In genomic region chr1:175389250-175389649, GRCm38 (mm10) we compare ENCODE assay signal across 24 mouse cellular contexts.
DNase-seq lines count a peak whose midpoint lies in the region; ATAC-seq and TF ChIP-seq lines count a peak whose summit lies in the region.
"Had no signal": no experiment of that assay in that cellular context is flagged by ENCODE, and none has a peak within 500 bp of the region (broad histone marks: within the 10 kb centered on the region; RNA-seq: fewer than 3 reads in every experiment).

No protein-coding gene starts in this region.

- no peaks in the 10 kb centered on the region for H3K27me3 ChIP-seq in forebrain, postnatal 0 days (ENCODE audit: insufficient read depth, low read length)
- no peaks in the 10 kb centered on the region for H3K27me3 ChIP-seq in forebrain, embryonic 13.5 days
- H3K27me3 ChIP-seq: CH12.LX; embryonic facial prominence, embryonic 12.5 days; Patski had no signal

- ATAC-seq in forebrain, postnatal 0 days, result peak; percentile 34
- ATAC-seq in forebrain, embryonic 13.5 days, result no peak
- ATAC-seq: activated CD4-positive, CD25-positive, alpha-beta regulatory T cell, adult 4 months; CD4-positive, CD25-positive, alpha-beta regulatory T cell, adult 4 months; forebrain, embryonic 14.5 days; Patski had no signal

- peak; percentile 43 for DNase-seq in forebrain, postnatal 0 days
- DNase-seq in layer of hippocampus, adult 2 months (ENCODE audit: low spot score in 2 of 2), result peak in 1 of 2 experiments; percentile 31
- DNase-seq in layer of hippocampus, postnatal 25 days (ENCODE audit: extremely low spot score in 1 of 2, low spot score in 1 of 2), result no peak
- DNase-seq in left cerebral cortex, adult 2 months (ENCODE audit: extremely low spot score in 1 of 2, low spot score in 2 of 2), result no peak
- no peak for DNase-seq in left cerebral cortex, adult 9 months (ENCODE audit: low spot score in 2 of 2)
- no peak for DNase-seq in cerebellum, postnatal 10 days
- DNase-seq: adrenal gland, adult 8-10 months; adrenal gland, postnatal 14 days; adrenal gland, postnatal 36 days; B cell, adult 2 months; cerebellum, adult 11 months; cerebellum, adult 18-20 months; cerebellum, adult 8-10 months; cerebellum, adult 9-11 months; cerebellum, postnatal 25 days had no signal

- no peak for TF ChIP-seq CTCF in forebrain, postnatal 0 days (IDR thresholded peaks at IDR 0.05; ENCODE audit: low read depth)
- TF ChIP-seq CTCF in layer of hippocampus, adult 2 months (conservative IDR thresholded peaks at IDR 0.05), result no peak
- TF ChIP-seq CTCF in left cerebral cortex, adult 2 months (IDR thresholded peaks at IDR 0.05), result no peak

- H3K36me3 ChIP-seq in forebrain, postnatal 0 days (ENCODE audit: insufficient read depth), result no peaks in the 10 kb centered on the region
- no peaks in the 10 kb centered on the region for H3K36me3 ChIP-seq in forebrain, embryonic 13.5 days (ENCODE audit: poor library complexity, severe bottlenecking)
- H3K36me3 ChIP-seq: embryonic facial prominence, embryonic 10.5 days; embryonic facial prominence, embryonic 12.5 days; G1E had no signal

- no peak overlapping the region for H3K4me2 ChIP-seq in forebrain, postnatal 0 days (ENCODE audit: low read depth)
- H3K4me2 ChIP-seq in forebrain, embryonic 13.5 days, result no peak overlapping the region
- H3K4me2 ChIP-seq: embryonic facial prominence, embryonic 12.5 days had no signal

- 70% methylated on average over 5 of the region's 5 CpGs for WGBS in forebrain, postnatal 0 days
- WGBS in forebrain, embryonic 13.5 days, result 77% methylated on average over 5 of the region's 5 CpGs

- no peaks in the 10 kb centered on the region for H3K9me3 ChIP-seq in forebrain, postnatal 0 days (ENCODE audit: low read length)
- no peaks in the 10 kb centered on the region for H3K9me3 ChIP-seq in forebrain, embryonic 13.5 days (replicated peaks)
- H3K9me3 ChIP-seq: embryonic facial prominence, embryonic 10.5 days; embryonic facial prominence, embryonic 12.5 days had no signal

- H3K4me1 ChIP-seq in forebrain, postnatal 0 days (ENCODE audit: insufficient read depth), result 0 out of 2 replicates have a peak, but pooled peaks cover 6% of the 10 kb centered on the region
- H3K4me1 ChIP-seq in forebrain, embryonic 13.5 days, result peaks cover 10% of the 10 kb centered on the region

- H3K27ac ChIP-seq in forebrain, postnatal 0 days (ENCODE audit: low read depth, low read length), result peak overlapping the region; percentile 24; the same call in 1 of the 2 replicates
- H3K27ac ChIP-seq in forebrain, embryonic 13.5 days, result no peak overlapping the region
- peak overlapping the region; percentile 33 for H3K27ac ChIP-seq in layer of hippocampus, adult 2 months
- H3K27ac ChIP-seq in left cerebral cortex, adult 2 months, result peak overlapping the region; percentile 15; the same call in 1 of the 2 replicates
- H3K27ac ChIP-seq: embryonic facial prominence, embryonic 10.5 days; embryonic facial prominence, embryonic 12.5 days had no signal

- no peak overlapping the region for H3K4me3 ChIP-seq in forebrain, postnatal 0 days (ENCODE audit: low read depth, low read length)
- H3K4me3 ChIP-seq in forebrain, embryonic 13.5 days, result no peak overlapping the region
- no peak overlapping the region for H3K4me3 ChIP-seq in layer of hippocampus, adult 2 months
- H3K4me3 ChIP-seq in left cerebral cortex, adult 2 months, result no peak overlapping the region
- H3K4me3 ChIP-seq: embryonic facial prominence, embryonic 10.5 days; embryonic facial prominence, embryonic 12.5 days had no signal

- intact Hi-C loops in left cerebral cortex, adult 2 months (cut with DNase I), result no loop called here

- H3K9ac ChIP-seq in forebrain, postnatal 0 days, result no peak overlapping the region
- no peak overlapping the region for H3K9ac ChIP-seq in forebrain, embryonic 13.5 days
- H3K9ac ChIP-seq: embryonic facial prominence, embryonic 12.5 days had no signal
